Mouse (Mus musculus) bone marrow, adult 2 months (tissue): Measurements from ENCODE around the gene Abcc5. TPM values are rescaled to one million over a fixed set of nuclear protein-coding genes. Genes with fewer than 3 reads are reported as not detected.
"Not testable (repeated sequence)": the region's sequence is repeated elsewhere in the genome, so short reads cannot be mapped to it uniquely, and the experiment has no call there.

ENCODE experiments used
- H3K27ac ChIP-seq: fragments of 200-500 bp; 2 replicates; pipeline ENCODE4 v1.5.1; 2012; ENCODE audit warnings: low read depth, mild to moderate bottlenecking, control low read depth, inconsistent platforms, low read length; ENCODE audit not compliant: control insufficient read depth, poor library complexity, insufficient read depth
- H3K4me1 ChIP-seq: fragments of 200-500 bp; 2 replicates; pipeline ENCODE4 v1.6.1; 2011; ENCODE audit warnings: low read length; ENCODE audit not compliant: control insufficient read depth, insufficient read depth
- H3K4me3 ChIP-seq: fragments of 200-500 bp; replicated peaks from 2 replicates; pipeline ENCODE3; 2011; ENCODE audit warnings: mild to moderate bottlenecking, low read depth, low read length, control low read depth; ENCODE audit not compliant: control insufficient read depth
- CTCF ChIP-seq: fragments of 200-500 bp; IDR thresholded peaks from 2 replicates; pipeline ENCODE4 v1.5.1; 2011; ENCODE audit warnings: low read length, control low read depth; ENCODE audit not compliant: control insufficient read depth, insufficient read depth
- POLR2A ChIP-seq: fragments of 200-500 bp; IDR thresholded peaks from 2 replicates; pipeline ENCODE4 v1.6.1; 2011; ENCODE audit warnings: low read depth, mild to moderate bottlenecking, control low read depth, low read length, borderline replicate concordance; ENCODE audit not compliant: control insufficient read depth
- WGBS: fragments of 180-500 bp; shearing (Covaris S2); methylation state at CpG from one replicate; pipeline ENCODE4 v1.1.7; 2018; 5-methylcytosine and 5-hydroxymethylcytosine counted together
- polyA plus RNA-seq: library from polyadenylated mRNA; stranded (reverse); fragments of >200 nt; gene quantifications from 2 replicates; pipeline ENCODE4 v1.2.4, GENCODE M21; 2011; ENCODE audit warnings: low replicate concordance; ENCODE audit not compliant: missing spikeins, insufficient read depth, insufficient read length

The Abcc5 gene
- polyA plus RNA-seq, 1 experiment = 71.4 TPM

- Histone ChIP-seq H3K27ac (no peak overlapping the region), H3K4me1 (no peaks in the 10 kb centered on the region), H3K4me3 (no peak overlapping the region)
- WGBS = 0% methylated on average over 1 of the region's 1 CpGs
- TF ChIP-seq POLR2A = no peak
- TF ChIP-seq CTCF = no peak
Observed at GRCm38 (mm10) chr16:20456106-20456505, 29.9 kb upstream of the Abcc5 start.

GRCm38 (mm10) chr16:20454155-20454654, 28.0 kb upstream of the Abcc5 start:
- WGBS = 89% methylated on average over 6 of the region's 6 CpGs
- no peak for TF ChIP-seq POLR2A
- TF ChIP-seq CTCF = no peak

DNA sequence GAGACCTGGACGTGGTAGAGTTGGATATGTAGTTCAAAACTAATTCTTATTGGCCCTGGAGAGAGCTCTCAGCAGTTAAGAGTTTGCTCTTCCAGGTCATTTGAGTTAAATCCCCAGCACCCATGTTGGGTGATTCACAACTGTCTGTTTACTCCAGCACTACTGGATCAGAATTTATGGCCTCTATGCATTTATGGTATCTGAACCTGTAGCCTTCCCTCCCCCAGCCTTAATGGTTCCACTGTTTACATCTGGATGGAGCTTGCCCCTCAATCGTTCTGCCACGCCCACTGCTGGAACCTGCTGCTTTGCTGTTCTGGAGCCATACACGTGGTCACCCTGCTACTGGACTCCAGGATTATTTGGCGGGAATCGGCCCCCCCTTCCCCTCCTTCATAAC, 25.6 kb upstream of the Abcc5 start:
- Histone ChIP-seq H3K4me3 (no peak overlapping the region), H3K4me1 (no peaks in the 10 kb centered on the region), H3K27ac (no peak overlapping the region)
- TF ChIP-seq POLR2A = no peak
- WGBS = 75% methylated on average over 6 of the region's 6 CpGs

More at GRCm38 (mm10) chr16:20454155-20454654, 28.0 kb upstream of the Abcc5 start:
- no peaks in the 10 kb centered on the region for H3K4me1 ChIP-seq
- H3K4me3 ChIP-seq = no peak overlapping the region
- no peak overlapping the region for H3K27ac ChIP-seq

DNA sequence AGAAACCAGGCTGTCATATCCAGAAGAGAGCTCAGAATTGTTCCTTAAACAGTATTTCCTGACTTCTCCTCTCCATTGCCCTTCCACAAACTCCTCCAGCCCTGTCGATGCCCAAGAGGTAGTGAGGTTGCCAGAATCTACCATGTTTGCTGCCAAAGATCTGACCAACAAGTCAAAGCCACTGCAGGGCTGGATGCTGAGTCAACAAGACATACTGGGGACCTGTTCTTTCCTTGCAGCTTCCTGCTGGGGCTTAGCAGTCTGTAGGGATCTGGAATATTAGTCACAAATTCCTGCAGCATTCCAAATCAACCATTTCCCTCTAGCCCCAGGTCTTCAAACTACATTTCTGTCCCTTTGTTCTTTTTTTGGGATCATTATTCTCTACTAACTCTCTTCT, 19.7 kb upstream of the Abcc5 start:
- Histone ChIP-seq H3K4me1 (no peaks in the 10 kb centered on the region; the same call in 1 of the 2 replicates), H3K27ac (no peak overlapping the region), H3K4me3 (no peak overlapping the region)
- TF ChIP-seq CTCF (no peak), POLR2A (no peak)
- WGBS = 61% methylated on average over 1 of the region's 1 CpGs

GRCm38 (mm10) chr16:20444831-20445388, 18.7 kb upstream of the Abcc5 start:
- H3K27ac ChIP-seq = no peak overlapping the region
- no peaks in the 10 kb centered on the region; the same call in 1 of the 2 replicates for H3K4me1 ChIP-seq
- WGBS = 78% methylated on average over 7 of the region's 7 CpGs
- no peak for TF ChIP-seq CTCF
- TF ChIP-seq POLR2A = no peak
- no peak overlapping the region for H3K4me3 ChIP-seq

DNA sequence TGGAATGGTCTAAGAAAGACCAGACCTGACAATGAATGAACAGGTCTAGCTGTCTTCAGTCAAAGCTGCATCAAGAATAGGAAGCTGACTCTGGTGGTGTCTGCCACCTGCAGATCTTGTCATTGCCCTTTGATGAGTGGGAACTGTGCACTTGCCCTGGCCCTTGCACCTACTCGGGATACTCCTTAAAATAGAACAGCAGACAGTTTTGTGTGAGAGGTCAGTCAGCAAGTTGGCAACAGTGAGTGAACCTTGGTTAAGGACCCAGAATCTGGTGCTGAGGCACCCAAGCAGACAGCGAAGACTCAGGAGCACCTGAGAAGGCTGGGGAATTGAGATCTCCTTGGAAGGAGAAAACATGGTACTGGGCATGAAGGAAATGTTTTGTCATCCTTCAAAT, 16.7 kb upstream of the Abcc5 start:
- 60% methylated on average over 2 of the region's 2 CpGs for WGBS
- TF ChIP-seq CTCF (no peak), POLR2A (no peak)
- Histone ChIP-seq H3K27ac (no peak overlapping the region), H3K4me1 (no peaks in the 10 kb centered on the region; the same call in 1 of the 2 replicates), H3K4me3 (no peak overlapping the region)

- Histone ChIP-seq H3K4me3 (no peak overlapping the region), H3K27ac (no peak overlapping the region), H3K4me1 (no peaks in the 10 kb centered on the region; the same call in 1 of the 2 replicates)
- 74% methylated on average over 11 of the region's 11 CpGs for WGBS
- TF ChIP-seq POLR2A = no peak
- TF ChIP-seq CTCF = no peak
Observed at GRCm38 (mm10) chr16:20438673-20439415, 12.7 kb upstream of the Abcc5 start.

GRCm38 (mm10) chr16:20438046-20438445, 11.9 kb upstream of the Abcc5 start:
- not testable (repeated sequence) for H3K4me1 ChIP-seq, H3K4me3 ChIP-seq, H3K27ac ChIP-seq
- 81% methylated on average over 1 of the region's 1 CpGs for WGBS

DNA sequence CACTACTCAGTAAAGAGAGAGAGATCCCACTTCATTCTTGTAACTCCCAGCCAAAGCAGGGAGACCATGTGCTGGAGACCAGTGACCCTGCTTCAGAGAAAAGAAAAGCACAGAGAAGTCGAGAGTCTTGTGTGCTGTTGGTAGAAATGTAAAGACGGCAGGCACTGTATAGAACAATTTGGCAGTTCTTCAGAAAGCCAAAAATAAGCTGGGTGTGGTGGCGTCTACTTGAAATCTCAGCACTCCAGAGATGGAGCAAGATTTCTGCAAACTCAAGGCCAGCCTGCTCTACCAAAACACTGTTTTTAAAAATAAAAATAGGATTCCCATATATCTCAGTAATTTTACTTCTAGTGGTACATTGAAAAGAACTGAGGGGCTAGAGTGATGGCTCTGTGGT, 10.1 kb upstream of the Abcc5 start:
- TF ChIP-seq POLR2A (no peak), CTCF (no peak)
- Histone ChIP-seq H3K4me3 (no peak overlapping the region), H3K27ac (no peak overlapping the region), H3K4me1 (no peaks in the 10 kb centered on the region)
- 80% methylated on average over 3 of the region's 3 CpGs for WGBS

DNA sequence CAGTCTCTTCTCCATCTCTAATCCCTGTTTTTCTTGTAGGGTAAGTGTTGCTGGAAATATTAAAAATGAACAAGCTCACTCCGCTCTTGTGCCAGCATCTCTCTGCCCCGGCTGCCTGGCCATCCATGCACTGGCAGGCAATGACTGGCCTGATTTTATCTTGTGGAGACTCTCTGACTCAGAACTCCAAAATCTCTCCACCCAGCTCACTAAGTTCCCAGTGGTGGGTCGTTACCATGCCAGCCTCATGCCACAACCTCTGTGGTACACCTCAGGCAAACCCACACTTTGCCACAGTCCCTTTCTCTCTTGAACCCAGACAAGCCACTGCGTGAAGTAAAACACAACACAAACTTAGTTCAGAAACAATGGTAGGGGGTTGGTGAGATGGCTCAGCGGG, 3.1 kb upstream of the Abcc5 start:
- Histone ChIP-seq H3K4me1 (no peaks in the 10 kb centered on the region; the same call in 1 of the 2 replicates), H3K4me3 (no peak overlapping the region), H3K27ac (no peak overlapping the region)
- 71% methylated on average over 5 of the region's 5 CpGs for WGBS
- TF ChIP-seq CTCF (no peak), POLR2A (no peak)
